Mouse (Mus musculus): ENCODE data around the gene Hint2.

GRCm38 (mm10) chr4:43640076-43640475 lies 16.2 kb downstream of the Hint2 start:
- TF ChIP-seq POLR2A (IDR thresholded peaks at IDR 0.05; ENCODE audit: insufficient read depth, low read length), result no peak
- TF ChIP-seq CTCF (IDR thresholded peaks at IDR 0.05; ENCODE audit: low read depth, low read length), result no peak
